Mouse (Mus musculus): ENCODE measurements around the gene Fst. TPM values are rescaled to one million over a fixed set of nuclear protein-coding genes. Genes with fewer than 3 reads are reported as not detected.

The Fst gene
- 10.1 and 12.0 TPM in 2 replicates for polyA plus RNA-seq (2015; fragmentation: Nextera tagmentation; extraction: Ambion mirVana)

DNA sequence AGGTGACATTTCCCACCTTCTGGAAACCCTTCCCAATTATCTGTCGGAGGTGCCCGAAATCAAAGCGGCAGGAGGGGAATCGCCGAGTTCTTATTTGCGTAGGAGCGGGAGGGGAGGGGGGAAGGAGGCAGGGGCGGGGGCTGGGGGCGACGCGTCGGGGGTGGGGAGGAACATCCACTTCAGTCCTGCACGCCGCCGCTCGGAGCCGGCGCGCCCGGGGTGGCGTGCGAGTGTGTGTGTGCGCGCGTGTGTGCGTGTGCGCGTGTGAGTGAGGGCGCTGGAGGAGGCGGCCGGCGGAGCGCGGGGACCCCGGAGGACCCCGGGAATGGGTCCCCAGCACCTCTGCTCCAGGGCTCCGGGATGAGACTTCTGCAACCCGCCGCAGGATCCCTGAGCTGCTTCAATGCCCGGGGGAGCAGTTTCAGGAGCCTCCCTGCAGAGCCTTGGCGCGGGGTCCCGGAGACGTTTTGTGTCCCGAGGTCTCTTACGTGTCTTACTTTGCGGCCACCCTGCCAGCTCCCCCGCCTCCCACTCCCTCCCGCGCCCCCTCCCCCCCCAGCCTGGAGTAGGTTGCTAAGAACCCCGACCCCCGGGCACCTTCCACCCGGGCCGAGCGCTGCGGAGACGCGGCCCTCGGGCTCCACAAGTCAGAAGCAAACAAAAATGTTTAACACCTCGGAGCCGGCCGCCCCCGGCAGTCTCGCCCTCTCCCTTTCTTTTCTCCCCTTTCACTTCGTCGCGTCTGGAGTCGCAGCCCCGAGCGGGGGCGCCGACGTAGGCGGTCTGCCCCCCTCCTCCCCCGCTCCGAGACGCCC, at the start of gene Fst:
Gene Fst, minus strand, starts transcription at position 66 of the 815 bp plus-strand sequence.
- under 1% methylated on average over 56 of the region's 77 CpGs for WGBS

GRCm38 (mm10) chr13:114493826-114494225, 35.1 kb upstream of the Fst start:
- H3K4me1 ChIP-seq, result no peaks in the 10 kb centered on the region
- H3K9me3 ChIP-seq (replicated peaks), result no peaks in the 10 kb centered on the region
- H3K27me3 ChIP-seq, result no peaks in the 10 kb centered on the region
- no peak overlapping the region for H3K4me2 ChIP-seq
- H3K9ac ChIP-seq, result no peak overlapping the region
- no peak for ATAC-seq
- no peak overlapping the region for H3K27ac ChIP-seq
- WGBS, result 78% methylated on average over 3 of the region's 3 CpGs
- H3K4me3 ChIP-seq, result no peak overlapping the region
- H3K36me3 ChIP-seq (ENCODE audit: poor library complexity, severe bottlenecking), result no peaks in the 10 kb centered on the region

More for the DNA sequence above, at the start of gene Fst:
- H3K9me3 ChIP-seq (replicated peaks), result no peaks in the 10 kb centered on the region
- H3K4me2 ChIP-seq, result peak within 1 kb of the TSS; percentile 94
- H3K27ac ChIP-seq, result peak within 1 kb of the TSS; percentile 70
- peak within 1 kb of the TSS; percentile 59 for H3K4me3 ChIP-seq
- peak within 1 kb of the TSS; percentile 68 for H3K9ac ChIP-seq
- H3K4me1 ChIP-seq, result peaks cover 34% of the 10 kb centered on the region
- H3K36me3 ChIP-seq (ENCODE audit: poor library complexity, severe bottlenecking), result no peaks in the 10 kb centered on the region
- ATAC-seq, result peak; percentile 57
- H3K27me3 ChIP-seq, result peaks cover 44% of the 10 kb centered on the region

- WGBS, result 79% methylated on average over 7 of the region's 7 CpGs
- no peaks in the 10 kb centered on the region for H3K4me1 ChIP-seq
- no peak overlapping the region for H3K4me3 ChIP-seq
- no peaks in the 10 kb centered on the region for H3K36me3 ChIP-seq (ENCODE audit: poor library complexity, severe bottlenecking)
- no peak overlapping the region for H3K27ac ChIP-seq
- H3K9me3 ChIP-seq (replicated peaks), result no peaks in the 10 kb centered on the region
- H3K4me2 ChIP-seq, result no peak overlapping the region
- no peak overlapping the region for H3K9ac ChIP-seq
- ATAC-seq, result no peak
- H3K27me3 ChIP-seq, result no peaks in the 10 kb centered on the region
These were observed 29.4 kb upstream of the Fst start for GRCm38 (mm10) chr13:114488178-114488577.

DNA sequence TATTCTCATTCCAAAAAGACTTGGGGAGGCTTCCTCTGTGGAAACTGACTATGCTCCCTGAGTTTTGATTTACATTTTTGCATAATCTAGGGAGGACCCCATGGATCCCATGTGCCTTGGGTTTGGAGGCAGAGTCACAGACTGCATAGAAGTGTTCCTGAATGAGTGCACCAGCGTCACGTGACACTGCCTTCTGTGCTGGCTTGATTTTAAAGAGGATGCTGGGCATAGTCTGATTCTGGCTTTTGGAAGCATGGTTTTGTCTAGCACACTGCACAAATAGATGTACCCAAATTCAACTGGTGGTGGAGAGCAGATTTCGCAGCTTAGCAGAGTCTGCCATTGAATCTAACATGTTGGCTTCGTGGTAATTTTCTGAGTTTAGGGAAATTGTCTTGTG, 19.6 kb upstream of the Fst start:
- no peaks in the 10 kb centered on the region for H3K9me3 ChIP-seq (replicated peaks)
- H3K4me1 ChIP-seq, result no peaks in the 10 kb centered on the region
- H3K36me3 ChIP-seq (ENCODE audit: poor library complexity, severe bottlenecking), result no peaks in the 10 kb centered on the region
- no peak overlapping the region for H3K9ac ChIP-seq
- peak; percentile 86; the same call in 1 of the 2 replicates for ATAC-seq
- no peak overlapping the region for H3K27ac ChIP-seq
- 90% methylated on average over 4 of the region's 4 CpGs for WGBS
- H3K4me3 ChIP-seq, result no peak overlapping the region
- H3K27me3 ChIP-seq, result no peaks in the 10 kb centered on the region
- no peak overlapping the region for H3K4me2 ChIP-seq

- no peaks in the 10 kb centered on the region for H3K36me3 ChIP-seq (ENCODE audit: poor library complexity, severe bottlenecking)
- H3K4me1 ChIP-seq, result no peaks in the 10 kb centered on the region
- no peak overlapping the region for H3K9ac ChIP-seq
- WGBS, result 84% methylated on average over 3 of the region's 3 CpGs
- no peak overlapping the region for H3K4me3 ChIP-seq
- no peak for ATAC-seq
- no peaks in the 10 kb centered on the region for H3K9me3 ChIP-seq (replicated peaks)
- no peaks in the 10 kb centered on the region for H3K27me3 ChIP-seq
- no peak overlapping the region for H3K4me2 ChIP-seq
- no peak overlapping the region for H3K27ac ChIP-seq
These were observed 11.2 kb upstream of the Fst start for GRCm38 (mm10) chr13:114469945-114470344.

DNA sequence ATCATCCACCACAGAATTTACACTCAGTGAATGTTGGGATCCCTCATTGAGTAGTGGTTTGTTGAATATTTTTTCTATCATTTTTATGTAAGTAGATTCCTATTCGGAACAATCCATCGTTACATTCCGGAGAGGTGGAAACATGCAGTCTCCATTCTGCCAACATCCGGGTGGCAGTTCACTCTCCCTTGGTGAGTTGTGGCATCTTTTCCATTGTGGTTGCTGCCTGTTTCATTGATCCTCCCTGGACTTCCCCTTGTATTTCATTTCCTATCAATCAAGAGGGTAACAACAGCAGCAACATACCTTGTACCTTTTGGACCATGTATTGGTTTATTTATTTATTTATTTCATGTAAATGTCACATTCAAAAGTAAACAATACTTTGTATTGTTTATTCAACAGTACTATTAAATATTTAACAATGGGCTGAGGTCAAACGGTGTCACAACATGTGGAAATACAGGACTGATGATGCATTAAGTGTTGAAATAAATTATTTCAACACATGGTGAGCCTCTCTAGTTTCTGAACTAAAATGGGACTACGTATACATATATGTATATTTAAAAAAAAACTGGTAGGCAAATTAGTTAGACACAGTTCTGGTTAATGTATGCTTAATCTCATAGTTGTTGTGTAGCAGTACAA, 7.6 kb upstream of the Fst start:
- H3K27ac ChIP-seq, result no peak overlapping the region
- H3K4me2 ChIP-seq, result no peak overlapping the region
- H3K27me3 ChIP-seq, result peaks cover 4% of the 10 kb centered on the region; the same call in 1 of the 2 replicates
- ATAC-seq, result no peak
- no peaks in the 10 kb centered on the region for H3K9me3 ChIP-seq (replicated peaks)
- H3K4me1 ChIP-seq, result no peaks in the 10 kb centered on the region
- H3K36me3 ChIP-seq (ENCODE audit: poor library complexity, severe bottlenecking), result no peaks in the 10 kb centered on the region
- WGBS, result 93% methylated on average over 6 of the region's 6 CpGs
- no peak overlapping the region for H3K4me3 ChIP-seq
- H3K9ac ChIP-seq, result no peak overlapping the region

DNA sequence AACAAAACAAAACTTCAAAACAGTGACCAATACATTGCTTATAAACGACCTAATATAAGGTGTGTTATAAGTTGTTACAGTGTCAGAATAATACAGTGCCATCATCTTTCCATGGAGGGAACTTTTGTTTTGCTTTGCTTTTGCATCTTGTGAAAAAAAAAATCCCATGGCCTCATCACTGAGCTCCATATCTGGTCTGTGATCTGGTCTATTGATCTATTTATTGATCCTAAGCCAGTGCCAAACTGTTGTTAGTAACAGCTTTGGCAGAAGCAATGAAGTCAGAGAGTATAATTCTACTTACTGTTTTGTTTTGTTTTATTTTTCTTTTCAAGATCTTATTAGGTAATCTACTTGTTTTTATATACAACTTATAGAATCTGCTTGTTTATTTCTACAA, 6.6 kb upstream of the Fst start:
- no peak overlapping the region for H3K4me2 ChIP-seq
- H3K27ac ChIP-seq, result no peak overlapping the region
- WGBS, result 66% methylated on average over 1 of the region's 1 CpGs
- no peak overlapping the region for H3K4me3 ChIP-seq
- no peak overlapping the region for H3K9ac ChIP-seq
- H3K4me1 ChIP-seq, result 0 out of 2 replicates have a peak, but pooled peaks cover under 1% of the 10 kb centered on the region
- no peaks in the 10 kb centered on the region for H3K36me3 ChIP-seq (ENCODE audit: poor library complexity, severe bottlenecking)
- H3K27me3 ChIP-seq, result peaks cover 6% of the 10 kb centered on the region; the same call in 1 of the 2 replicates
- ATAC-seq, result no peak
- no peaks in the 10 kb centered on the region for H3K9me3 ChIP-seq (replicated peaks)

DNA sequence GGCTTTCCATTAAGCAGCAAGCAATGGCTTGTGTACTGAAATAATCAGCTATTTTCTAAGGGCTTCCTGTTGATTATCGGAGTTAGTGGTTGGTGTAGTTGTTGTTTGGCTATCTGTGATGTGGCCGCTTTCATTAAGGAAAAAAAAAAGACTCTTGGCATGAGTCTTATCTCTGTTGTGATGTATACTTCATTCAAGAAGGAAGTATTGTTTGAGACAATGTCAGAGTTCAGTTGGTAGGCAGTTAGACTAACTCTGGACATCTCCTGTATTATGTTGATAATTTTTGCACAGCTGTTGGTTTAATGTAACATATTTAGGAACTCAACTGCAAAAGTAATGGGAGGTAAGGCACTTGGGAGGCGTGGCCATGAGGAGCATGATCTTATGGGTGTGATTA, 6.1 kb upstream of the Fst start:
- WGBS, result 83% methylated on average over 3 of the region's 3 CpGs
- ATAC-seq, result no peak
- Histone ChIP-seq H3K27ac (no peak overlapping the region), H3K4me1 (peaks cover 4% of the 10 kb centered on the region; the same call in 1 of the 2 replicates), H3K4me3 (no peak overlapping the region), H3K36me3 (ENCODE audit: poor library complexity, severe bottlenecking) (no peaks in the 10 kb centered on the region), H3K27me3 (peaks cover 6% of the 10 kb centered on the region; the same call in 1 of the 2 replicates), H3K9me3 (replicated peaks) (no peaks in the 10 kb centered on the region), H3K4me2 (no peak overlapping the region), H3K9ac (no peak overlapping the region)

DNA sequence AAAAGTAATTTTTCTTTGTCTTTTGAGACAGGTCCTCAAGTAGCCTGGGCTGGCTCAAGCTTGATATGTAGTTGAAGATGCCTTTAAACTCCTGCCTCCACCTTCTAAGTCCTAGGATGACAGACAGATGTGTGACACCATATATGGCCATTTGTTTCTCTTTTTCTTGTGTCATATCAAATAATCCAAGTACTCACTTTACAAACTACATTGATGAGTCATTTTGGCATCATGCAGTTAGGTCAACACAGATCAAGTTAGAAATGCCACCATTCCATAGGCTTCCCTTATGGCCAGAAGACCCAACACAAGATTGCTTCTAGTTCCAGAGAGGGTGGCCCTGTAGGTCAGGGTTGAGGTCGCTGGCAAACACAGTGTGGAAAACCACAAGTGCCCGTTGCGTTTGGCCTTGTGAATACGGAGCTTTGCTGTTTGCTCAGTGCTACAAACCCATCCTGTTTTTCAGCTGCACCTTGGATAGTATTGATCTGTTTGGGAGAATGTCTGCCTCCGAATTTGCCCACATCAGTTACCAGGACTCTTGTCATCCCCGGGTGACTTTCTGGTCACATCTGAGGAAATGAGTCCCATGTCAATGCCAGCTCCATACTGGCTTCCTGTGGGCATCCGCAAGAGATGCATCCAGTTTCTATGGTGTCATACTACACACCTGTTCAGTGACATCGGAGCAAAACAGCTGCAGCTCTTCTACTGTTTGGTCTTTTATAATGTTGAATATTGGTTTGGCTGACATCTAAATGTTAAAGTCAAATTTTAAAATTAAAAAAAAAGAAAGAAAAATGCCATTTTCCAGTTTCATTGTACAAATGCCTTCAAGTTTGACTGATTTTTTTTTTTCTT, 4.0 kb upstream of the Fst start:
- Histone ChIP-seq H3K27me3 (peaks cover 12% of the 10 kb centered on the region), H3K4me1 (peaks cover 14% of the 10 kb centered on the region), H3K36me3 (ENCODE audit: poor library complexity, severe bottlenecking) (no peaks in the 10 kb centered on the region), H3K4me3 (no peak overlapping the region), H3K9ac (no peak overlapping the region), H3K4me2 (no peak overlapping the region), H3K27ac (no peak overlapping the region), H3K9me3 (replicated peaks) (no peaks in the 10 kb centered on the region)
- 87% methylated on average over 8 of the region's 8 CpGs for WGBS
- no peak for ATAC-seq

- H3K9me3 ChIP-seq (replicated peaks), result no peaks in the 10 kb centered on the region
- H3K4me2 ChIP-seq, result peak overlapping the region; percentile 94
- H3K9ac ChIP-seq, result peak overlapping the region; percentile 47
- peak overlapping the region; percentile 59 for H3K4me3 ChIP-seq
- H3K27ac ChIP-seq, result peak overlapping the region; percentile 69
- H3K4me1 ChIP-seq, result peaks cover 34% of the 10 kb centered on the region
- whole genome bisulfite sequencing, result under 1% methylated on average over 29 of the region's 29 CpGs
- ATAC-seq, result peak; percentile 63
- H3K36me3 ChIP-seq (ENCODE audit: poor library complexity, severe bottlenecking), result no peaks in the 10 kb centered on the region
- H3K27me3 ChIP-seq, result peaks cover 35% of the 10 kb centered on the region
These were observed 1.6 kb upstream of the Fst start for GRCm38 (mm10) chr13:114460306-114460892.

DNA sequence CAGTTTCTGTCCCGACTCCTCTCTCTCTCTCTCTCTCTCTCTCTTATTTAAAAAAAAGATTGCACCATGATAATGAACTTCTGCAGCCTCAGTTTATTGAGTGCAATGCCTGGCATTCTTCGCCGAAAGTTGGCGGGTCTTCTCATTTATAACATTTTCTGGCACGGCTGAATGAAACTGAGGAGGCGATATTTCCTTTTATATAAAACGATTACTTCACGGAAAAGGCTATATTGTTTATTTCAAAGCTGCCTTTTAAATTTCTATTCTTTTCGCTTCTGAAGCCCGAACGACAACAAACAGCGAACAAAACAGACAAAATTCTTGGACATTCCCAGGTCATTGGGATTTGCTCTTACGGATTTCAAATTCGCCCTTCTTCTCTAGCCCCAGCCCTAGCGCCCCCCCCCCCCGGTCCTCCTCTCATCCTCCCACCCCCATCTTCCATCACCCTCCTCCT, 980 bp upstream of the Fst start:
- H3K4me2 ChIP-seq, result peak overlapping the region; percentile 94
- H3K36me3 ChIP-seq (ENCODE audit: poor library complexity, severe bottlenecking), result no peaks in the 10 kb centered on the region
- ATAC-seq, result no peak
- peak overlapping the region; percentile 57; the same call in 1 of the 2 replicates for H3K27ac ChIP-seq
- H3K9ac ChIP-seq, result peak overlapping the region; percentile 68
- WGBS, result under 1% methylated on average over 15 of the region's 16 CpGs
- H3K4me1 ChIP-seq, result peaks cover 34% of the 10 kb centered on the region
- H3K4me3 ChIP-seq, result peak overlapping the region; percentile 59
- no peaks in the 10 kb centered on the region for H3K9me3 ChIP-seq (replicated peaks)
- H3K27me3 ChIP-seq, result peaks cover 41% of the 10 kb centered on the region
